Mouse (Mus musculus) CH12.LX (cell line): ENCODE data around the gene Wdr34. TPM values are rescaled to one million over a fixed set of nuclear protein-coding genes. Genes with fewer than 3 reads are reported as not detected.

Experiments
- DNase-seq: peaks from one replicate; pipeline ENCODE4 v3.0.0-alpha.2; 2013; ENCODE audit errors: extremely low read depth
- H3K27ac ChIP-seq: 2 replicates; pipeline ENCODE4 v1.5.1; 2012; ENCODE audit warnings: low read depth, mild to moderate bottlenecking, control low read depth, moderate library complexity; ENCODE audit not compliant: insufficient read depth
- H3K27me3 ChIP-seq: replicated peaks from 2 replicates; pipeline ENCODE3; 2012; ENCODE audit warnings: inconsistent platforms
- H3K36me3 ChIP-seq, 2 experiments: replicated peaks in 1 of 2; 2 replicates each; pipeline versions ENCODE3 to v1.6.1; 2012; ENCODE audit warnings: inconsistent platforms in 1 of 2, low read length in 1 of 2, mild to moderate bottlenecking in 1 of 2, mixed read lengths in 1 of 2, moderate library complexity in 1 of 2; ENCODE audit not compliant: control insufficient read depth in 1 of 2, insufficient read depth in 1 of 2
- H3K4me1 ChIP-seq, 2 experiments: 2 replicates each; pipeline ENCODE4 v1.6.1; 2012; ENCODE audit warnings: inconsistent platforms in 1 of 2, moderate library complexity in 1 of 2; ENCODE audit not compliant: insufficient read depth in 2 of 2, control insufficient read depth in 1 of 2
- H3K4me2 ChIP-seq: 2 replicates; pipeline ENCODE4 v1.6.1; 2012; ENCODE audit warnings: low read depth, mild to moderate bottlenecking, control low read depth; ENCODE audit not compliant: poor library complexity, insufficient read depth, severe bottlenecking
- H3K4me3 ChIP-seq, 3 experiments: fragments of 150-350 bp in 1 of 3; sonication (generic) in 1 of 3; replicated peaks in 1 of 3; 2 replicates each; pipeline versions ENCODE3 to v1.5.1; 2011 to 2012; ENCODE audit warnings: low read depth in 2 of 3, low read length in 2 of 3, mild to moderate bottlenecking in 2 of 3, moderate library complexity in 2 of 3, control low read depth in 1 of 3, improper control_type of control experiment in 1 of 3, inconsistent platforms in 1 of 3, mixed read lengths in 1 of 3; ENCODE audit not compliant: poor library complexity in 1 of 3
- H3K79me2 ChIP-seq: replicated peaks from 2 replicates; pipeline ENCODE4 v1.6.1; 2012; ENCODE audit warnings: mild to moderate bottlenecking, moderate library complexity; ENCODE audit not compliant: control insufficient read depth, poor library complexity, insufficient read depth, severe bottlenecking; ENCODE audit errors: extremely low read depth
- H3K9ac ChIP-seq: 2 replicates; pipeline ENCODE4 v1.6.1; 2012; ENCODE audit warnings: low read depth, mild to moderate bottlenecking, control low read depth, moderate library complexity; ENCODE audit not compliant: insufficient read depth
- H3K9me3 ChIP-seq: replicated peaks from 2 replicates; pipeline ENCODE3; 2012; ENCODE audit warnings: low read length, inconsistent platforms, mixed read lengths
- CHD1 ChIP-seq: IDR thresholded peaks from 2 replicates; pipeline ENCODE4 v1.6.1; 2012; ENCODE audit warnings: low read depth, low read length, improper control_type of control experiment, inconsistent platforms
- CHD2 ChIP-seq: IDR thresholded peaks from 2 replicates; pipeline ENCODE4 v1.6.1; 2011; ENCODE audit warnings: low read length, improper control_type of control experiment
- CTCF ChIP-seq, 2 experiments: IDR thresholded peaks in 1 of 2; conservative IDR thresholded peaks in 1 of 2; 2 replicates each; pipeline ENCODE4 v1.5.1; 2011 to 2012; ENCODE audit warnings: low read depth in 2 of 2, low read length in 2 of 2, improper control_type of control experiment in 1 of 2, inconsistent platforms in 1 of 2, mild to moderate bottlenecking in 1 of 2, moderate library complexity in 1 of 2
- E2F4 ChIP-seq: IDR thresholded peaks from 2 replicates; pipeline ENCODE4 v1.6.1; 2011; ENCODE audit warnings: low read depth, low read length, improper control_type of control experiment; ENCODE audit not compliant: insufficient replicate concordance
- ELF1 ChIP-seq: IDR thresholded peaks from 2 replicates; pipeline ENCODE4 v1.6.1; 2014; ENCODE audit warnings: low read depth, mild to moderate bottlenecking, inconsistent platforms, low read length, improper control_type of control experiment
- EP300 ChIP-seq: IDR thresholded peaks from 2 replicates; pipeline ENCODE4 v1.6.1; 2011; ENCODE audit warnings: low read length, improper control_type of control experiment
- GABPA ChIP-seq: IDR thresholded peaks from 2 replicates; pipeline ENCODE4 v1.6.1; 2012; ENCODE audit warnings: low read depth, low read length, improper control_type of control experiment, inconsistent platforms; ENCODE audit not compliant: insufficient replicate concordance
- KAT2A ChIP-seq: IDR thresholded peaks from 2 replicates; pipeline ENCODE4 v1.6.1; 2012; ENCODE audit warnings: low read length, improper control_type of control experiment, inconsistent platforms; ENCODE audit not compliant: insufficient replicate concordance
- MAFK ChIP-seq: IDR thresholded peaks from 2 replicates; pipeline ENCODE4 v1.6.1; 2011; ENCODE audit warnings: low read length, improper control_type of control experiment; ENCODE audit not compliant: insufficient replicate concordance
- MAX ChIP-seq: IDR thresholded peaks from 2 replicates; pipeline ENCODE4 v1.6.1; 2011; ENCODE audit warnings: low read length, improper control_type of control experiment
- MAZ ChIP-seq: IDR thresholded peaks from 2 replicates; pipeline ENCODE4 v1.6.1; 2012; ENCODE audit warnings: low read depth, mild to moderate bottlenecking, inconsistent platforms, low read length, improper control_type of control experiment, moderate library complexity
- MXI1 ChIP-seq: IDR thresholded peaks from 2 replicates; pipeline ENCODE4 v1.6.1; 2011; ENCODE audit warnings: mild to moderate bottlenecking, low read depth, low read length, improper control_type of control experiment
- MYC ChIP-seq: IDR thresholded peaks from 2 replicates; pipeline ENCODE4 v1.6.1; 2011; ENCODE audit warnings: low read depth, mild to moderate bottlenecking, improper control_type of control experiment, low read length
- NELFE ChIP-seq: IDR thresholded peaks from 2 replicates; pipeline ENCODE4 v1.6.1; 2011; ENCODE audit warnings: low read depth, low read length, improper control_type of control experiment
- NRF1 ChIP-seq: IDR thresholded peaks from 2 replicates; pipeline ENCODE4 v1.6.1; 2014; ENCODE audit warnings: low read depth, mild to moderate bottlenecking, inconsistent platforms, low read length, improper control_type of control experiment, moderate library complexity
- PAX5 ChIP-seq: IDR thresholded peaks from 2 replicates; pipeline ENCODE4 v1.6.1; 2012; ENCODE audit warnings: low read length, inconsistent platforms, mixed read lengths
- POLR2A ChIP-seq: IDR thresholded peaks from 2 replicates; pipeline ENCODE4 v1.6.1; 2011; ENCODE audit warnings: low read depth, mild to moderate bottlenecking, improper control_type of control experiment, low read length
- POLR2AphosphoS2 ChIP-seq: IDR thresholded peaks from 2 replicates; pipeline ENCODE4 v1.6.1; 2011; ENCODE audit warnings: low read depth, low read length, improper control_type of control experiment
- RCOR1 ChIP-seq: conservative IDR thresholded peaks from 2 replicates; pipeline ENCODE4 v1.6.1; 2012; ENCODE audit warnings: low read depth, mild to moderate bottlenecking, inconsistent platforms, low read length, improper control_type of control experiment
- SIN3A ChIP-seq: IDR thresholded peaks from 2 replicates; pipeline ENCODE4 v1.6.1; 2012; ENCODE audit warnings: low read length, improper control_type of control experiment, inconsistent platforms
- TCF12 ChIP-seq: IDR thresholded peaks from 2 replicates; pipeline ENCODE4 v1.6.1; 2014; ENCODE audit warnings: low read depth, mild to moderate bottlenecking, inconsistent platforms, low read length, improper control_type of control experiment
- UBTF ChIP-seq: IDR thresholded peaks from 2 replicates; pipeline ENCODE4 v1.6.1; 2012; ENCODE audit warnings: low read depth, mild to moderate bottlenecking, inconsistent platforms, low read length, improper control_type of control experiment, moderate library complexity
- USF1 ChIP-seq: IDR thresholded peaks from 2 replicates; pipeline ENCODE4 v1.6.1; 2014; ENCODE audit warnings: low read depth, mild to moderate bottlenecking, inconsistent platforms, low read length, improper control_type of control experiment
- USF2 ChIP-seq: conservative IDR thresholded peaks from 2 replicates; pipeline ENCODE4 v1.6.1; 2011; ENCODE audit warnings: low read depth, low read length, improper control_type of control experiment
- ZC3H11A ChIP-seq: IDR thresholded peaks from 2 replicates; pipeline ENCODE4 v1.6.1; 2012; ENCODE audit warnings: low read depth, mild to moderate bottlenecking, inconsistent platforms, low read length, improper control_type of control experiment
- ZKSCAN1 ChIP-seq: IDR thresholded peaks from 2 replicates; pipeline ENCODE4 v1.6.1; 2012; ENCODE audit warnings: low read depth, inconsistent platforms, low read length, improper control_type of control experiment, borderline replicate concordance
- ZMIZ1 ChIP-seq: IDR thresholded peaks from 2 replicates; pipeline ENCODE4 v1.6.1; 2012; ENCODE audit warnings: low read depth, mild to moderate bottlenecking, inconsistent platforms, low read length, improper control_type of control experiment
- ZNF384 ChIP-seq: IDR thresholded peaks from 2 replicates; pipeline ENCODE4 v1.6.1; 2012; ENCODE audit warnings: low read depth, low read length, improper control_type of control experiment, inconsistent platforms
- dilution Hi-C: fragments of 300-500 bp; cut with MboI; formaldehyde crosslinking; loops from 2 replicates; pipeline ENCODE4 v1.14.3; 2020; ENCODE audit warnings: low sequenced_read_pairs; ENCODE audit not compliant: extremely low pct_unique_long_range_greater_than_20kb, extremely low pct_ligation_motif_present
- in situ Hi-C: fragments of 300-500 bp; cut with MboI; formaldehyde crosslinking; loops from 3 replicates; pipeline ENCODE4 v1.14.3; 2019; ENCODE audit warnings: low sequenced_read_pairs, low pct_ligation_motif_present, low pct_unique_long_range_greater_than_20kb, mixed read lengths
- polyA plus RNA-seq: library from polyadenylated mRNA; unstranded; fragments of >175 nt; gene quantifications from 2 replicates; pipeline ENCODE4 v1.2.1, GENCODE M21; 2012; ENCODE audit warnings: low read depth; ENCODE audit not compliant: insufficient read length
- total RNA-seq, 2 experiments: library from RNA; depleted of rRNA; stranded (reverse); fragments of 300-350 nt in 1 of 2; fragments of >200 nt in 1 of 2; gene quantifications; 2 replicates each; pipeline ENCODE4 v1.2.3; 2012 to 2014

Gene Wdr34
- total and polyA plus RNA-seq, 3 experiments, result 24.7 to 28.0 (median 26.5) TPM

DNA sequence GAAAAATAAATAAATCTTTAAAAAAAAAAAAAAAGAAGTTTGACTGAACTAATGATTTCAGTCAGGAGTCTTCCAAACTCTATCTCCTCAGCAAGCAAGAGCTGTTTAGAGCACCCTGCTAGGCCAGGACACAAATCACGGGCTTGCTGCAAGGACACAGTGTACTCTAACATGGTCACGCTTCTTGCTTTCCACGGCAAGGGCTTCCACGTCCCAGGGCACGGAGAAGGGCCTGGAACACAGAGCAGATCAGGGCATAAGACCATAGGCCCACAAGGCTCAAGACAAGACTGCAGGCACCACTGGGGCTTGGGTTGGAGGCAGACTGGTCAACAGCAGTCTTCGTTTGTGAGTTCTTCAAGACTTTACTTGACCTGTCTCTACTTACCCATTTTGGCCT is 1.6 kb downstream of the Wdr34 start:
- TF ChIP-seq CHD2 (no peak), TCF12 (no peak), EP300 (no peak), ZC3H11A (no peak), CHD1 (no peak), UBTF (no peak), RCOR1 (no peak), CTCF (conservative IDR thresholded peaks at IDR 0.05 in 1 of 2, IDR thresholded peaks at IDR 0.05 in 1 of 2; ENCODE audit: low read depth in 2 of 2, low read length in 2 of 2) (no peak), ELF1 (no peak), USF2 (no peak), NRF1 (no peak), ZKSCAN1 (no peak), E2F4 (no peak), ZMIZ1 (no peak), GABPA (no peak), POLR2A (no peak), MAZ (no peak), ZNF384 (no peak), KAT2A (no peak)
- TF ChIP-seq, all 38 proteins: peak for 0

GRCm38 (mm10) chr2:30044550-30044949 is 4.1 kb downstream of the Wdr34 start:
- Histone ChIP-seq H3K27me3 (no peaks in the 10 kb centered on the region), H3K4me2 (no peak overlapping the region), H3K9me3 (no peaks in the 10 kb centered on the region), H3K36me3 (peaks cover 0 to 38% of the 10 kb centered on the region in 2 experiments), H3K9ac (no peak overlapping the region), H3K4me1 (peaks cover 3 to 23% of the 10 kb centered on the region in 2 experiments), H3K4me3 (no peak overlapping the region), H3K27ac (no peak overlapping the region), H3K79me2 (no peaks in the 10 kb centered on the region)
- in situ Hi-C loops (loop anchor here (5.0 to 10.0 kb wide), 2 partner anchors 33 to 120 kb away; partner anchors contain the start of gene Pkn3), dilution Hi-C loops (no loop called here)
- TF ChIP-seq UBTF (no peak), PAX5 (no peak), MAX (no peak), MXI1 (no peak), USF1 (no peak), MAFK (no peak), NELFE (no peak), CHD1 (no peak), ZNF384 (no peak), ZMIZ1 (no peak), MYC (no peak), POLR2AphosphoS2 (no peak), SIN3A (no peak), RCOR1 (no peak), ZC3H11A (no peak)
- DNase-seq, result no peak

More for the DNA sequence above, 1.6 kb downstream of the Wdr34 start:
- Histone ChIP-seq H3K9ac (no peak overlapping the region), H3K4me3 (no peak overlapping the region), H3K27ac (no peak overlapping the region), H3K4me1 (peaks cover 7 to 29% of the 10 kb centered on the region in 2 experiments), H3K36me3 (peaks cover 0 to 24% of the 10 kb centered on the region in 2 experiments), H3K9me3 (no peaks in the 10 kb centered on the region), H3K27me3 (no peaks in the 10 kb centered on the region), H3K4me2 (no peak overlapping the region), H3K79me2 (no peaks in the 10 kb centered on the region)
- in situ Hi-C loops, result loop anchor here (10.0 kb wide), 1 partner anchor 118 kb away; no protein-coding TSS in a partner anchor
- DNase-seq, result no peak
- dilution Hi-C loops, result no loop called here
